Mouse (Mus musculus) liver, embryonic 15.5 days (tissue): Measurements from ENCODE around the gene Rbfox3. TPM values are rescaled to one million over a fixed set of nuclear protein-coding genes. Genes with fewer than 3 reads are reported as not detected.

Experiments
- ATAC-seq: fragments of 200-750 bp; cut with Nextera tagmentation; 2 replicates; pipeline ENCODE4 v1.8.0; 2017; ENCODE audit warnings: moderate number of reproducible peaks, mild to moderate bottlenecking, moderate library complexity; ENCODE audit not compliant: insufficient read depth
- H3K27ac ChIP-seq: fragments of 300-500 bp; sonication (generic); replicated peaks from 2 replicates; pipeline ENCODE4 v1.5.1; 2015; ENCODE audit warnings: mild to moderate bottlenecking, inconsistent platforms
- H3K27me3 ChIP-seq: fragments of 300-500 bp; sonication (generic); 2 replicates; pipeline ENCODE4 v1.6.1; 2015; ENCODE audit warnings: mild to moderate bottlenecking, inconsistent platforms
- H3K36me3 ChIP-seq: fragments of 300-500 bp; sonication (generic); replicated peaks from 2 replicates; pipeline ENCODE4 v1.6.1; 2015; ENCODE audit warnings: moderate library complexity, mild to moderate bottlenecking, inconsistent platforms
- H3K4me1 ChIP-seq: fragments of 300-500 bp; sonication (generic); replicated peaks from 2 replicates; pipeline ENCODE4 v1.6.1; 2015; ENCODE audit warnings: inconsistent platforms
- H3K4me2 ChIP-seq: fragments of 300-500 bp; sonication (generic); 2 replicates; pipeline ENCODE4 v1.6.1; 2015; ENCODE audit warnings: moderate library complexity, mild to moderate bottlenecking, inconsistent platforms
- H3K4me3 ChIP-seq: fragments of 300-500 bp; sonication (generic); replicated peaks from 2 replicates; pipeline ENCODE4 v1.5.1; 2015; ENCODE audit warnings: mild to moderate bottlenecking, inconsistent platforms
- H3K9ac ChIP-seq: fragments of 300-500 bp; sonication (generic); 2 replicates; pipeline ENCODE4 v1.6.1; 2015; ENCODE audit warnings: moderate library complexity, mild to moderate bottlenecking, inconsistent platforms
- H3K9me3 ChIP-seq: fragments of 300-500 bp; sonication (generic); replicated peaks from 2 replicates; pipeline ENCODE4 v1.6.1; 2016; ENCODE audit warnings: inconsistent platforms
- WGBS: fragments of 180-500 bp; shearing (Covaris S2); methylation state at CpG from one replicate; pipeline ENCODE4 v1.1.7; 2015; ENCODE audit warnings: mixed read lengths; ENCODE audit not compliant: insufficient replicate concordance; 5-methylcytosine and 5-hydroxymethylcytosine counted together
- polyA plus RNA-seq: library from polyadenylated mRNA; unstranded; fragments of >200 nt; fragmentation: Nextera tagmentation; extraction: Ambion mirVana; gene quantifications from 2 replicates; pipeline ENCODE4 v1.2.1, GENCODE M21; 2015

Gene Rbfox3
- polyA plus RNA-seq, 1 experiment from 2014 or later = 0.13 TPM

- no peaks in the 10 kb centered on the region for H3K36me3 ChIP-seq
- no peaks in the 10 kb centered on the region for H3K27me3 ChIP-seq
- H3K4me3 ChIP-seq = no peak overlapping the region
- H3K9ac ChIP-seq = no peak overlapping the region
- no peak for ATAC-seq
- H3K4me2 ChIP-seq = no peak overlapping the region
- H3K9me3 ChIP-seq = no peaks in the 10 kb centered on the region
- 64% methylated on average over 4 of the region's 4 CpGs for WGBS
- no peak overlapping the region for H3K27ac ChIP-seq
- H3K4me1 ChIP-seq = no peaks in the 10 kb centered on the region
Measured at GRCm38 (mm10) chr11:118620869-118621268, 290.5 kb downstream of the Rbfox3 start.

GRCm38 (mm10) chr11:118614126-118614525 lies 297.3 kb downstream of the Rbfox3 start:
- no peak for ATAC-seq
- Histone ChIP-seq H3K4me2 (no peak overlapping the region), H3K36me3 (no peaks in the 10 kb centered on the region), H3K27ac (no peak overlapping the region), H3K27me3 (peaks cover 12% of the 10 kb centered on the region), H3K9ac (no peak overlapping the region), H3K4me3 (no peak overlapping the region), H3K4me1 (no peaks in the 10 kb centered on the region), H3K9me3 (no peaks in the 10 kb centered on the region)
- 62% methylated on average over 4 of the region's 4 CpGs for WGBS

GRCm38 (mm10) chr11:118610128-118610527 lies 301.3 kb downstream of the Rbfox3 start:
- Histone ChIP-seq H3K4me1 (no peaks in the 10 kb centered on the region), H3K27ac (no peak overlapping the region), H3K9me3 (no peaks in the 10 kb centered on the region), H3K36me3 (no peaks in the 10 kb centered on the region), H3K27me3 (peaks cover 14% of the 10 kb centered on the region), H3K4me2 (no peak overlapping the region), H3K4me3 (no peak overlapping the region), H3K9ac (no peak overlapping the region)
- 3% methylated on average over 14 of the region's 14 CpGs for WGBS
- ATAC-seq = no peak

GRCm38 (mm10) chr11:118609236-118610000 lies 302.0 kb downstream of the Rbfox3 start:
- H3K9ac ChIP-seq = no peak overlapping the region
- ATAC-seq = no peak
- no peak overlapping the region for H3K4me3 ChIP-seq
- no peaks in the 10 kb centered on the region for H3K4me1 ChIP-seq
- H3K36me3 ChIP-seq = no peaks in the 10 kb centered on the region
- 6% methylated on average over 17 of the region's 17 CpGs for WGBS
- peaks cover 14% of the 10 kb centered on the region for H3K27me3 ChIP-seq
- H3K27ac ChIP-seq = no peak overlapping the region
- H3K9me3 ChIP-seq = no peaks in the 10 kb centered on the region
- H3K4me2 ChIP-seq = no peak overlapping the region

- H3K4me3 ChIP-seq = no peak overlapping the region
- no peaks in the 10 kb centered on the region for H3K36me3 ChIP-seq
- H3K9ac ChIP-seq = no peak overlapping the region
- H3K27me3 ChIP-seq = peaks cover 14% of the 10 kb centered on the region
- H3K27ac ChIP-seq = no peak overlapping the region
- no peaks in the 10 kb centered on the region for H3K9me3 ChIP-seq
- ATAC-seq = no peak
- no peaks in the 10 kb centered on the region for H3K4me1 ChIP-seq
- H3K4me2 ChIP-seq = no peak overlapping the region
- WGBS = 38% methylated on average over 8 of the region's 8 CpGs
Measured at GRCm38 (mm10) chr11:118607927-118608326, 303.5 kb downstream of the Rbfox3 start.

- Histone ChIP-seq H3K9ac (no peak overlapping the region), H3K27ac (no peak overlapping the region), H3K4me1 (no peaks in the 10 kb centered on the region), H3K27me3 (peaks cover 14% of the 10 kb centered on the region), H3K9me3 (no peaks in the 10 kb centered on the region), H3K4me3 (no peak overlapping the region), H3K36me3 (no peaks in the 10 kb centered on the region), H3K4me2 (no peak overlapping the region)
- ATAC-seq = no peak
- 53% methylated on average over 2 of the region's 2 CpGs for WGBS
Measured at GRCm38 (mm10) chr11:118605570-118605969, 305.8 kb downstream of the Rbfox3 start.

GRCm38 (mm10) chr11:118604206-118604605 lies 307.2 kb downstream of the Rbfox3 start:
- Histone ChIP-seq H3K4me1 (no peaks in the 10 kb centered on the region), H3K4me2 (no peak overlapping the region), H3K27me3 (peaks cover 4% of the 10 kb centered on the region), H3K9ac (no peak overlapping the region), H3K9me3 (no peaks in the 10 kb centered on the region), H3K4me3 (no peak overlapping the region), H3K27ac (no peak overlapping the region), H3K36me3 (no peaks in the 10 kb centered on the region)
- WGBS = 36% methylated on average over 6 of the region's 6 CpGs
- no peak for ATAC-seq

- Histone ChIP-seq H3K9me3 (no peaks in the 10 kb centered on the region), H3K27me3 (no peaks in the 10 kb centered on the region), H3K9ac (no peak overlapping the region), H3K27ac (no peak overlapping the region), H3K4me1 (no peaks in the 10 kb centered on the region), H3K36me3 (no peaks in the 10 kb centered on the region), H3K4me3 (no peak overlapping the region), H3K4me2 (no peak overlapping the region)
- ATAC-seq = no peak
- WGBS = 4% methylated on average over 10 of the region's 10 CpGs
Measured at GRCm38 (mm10) chr11:118603126-118603525, 308.3 kb downstream of the Rbfox3 start.

- no peak overlapping the region for H3K4me2 ChIP-seq
- no peaks in the 10 kb centered on the region for H3K27me3 ChIP-seq
- WGBS = 58% methylated on average over 9 of the region's 9 CpGs
Measured at GRCm38 (mm10) chr11:118601484-118601883, 309.9 kb downstream of the Rbfox3 start.

GRCm38 (mm10) chr11:118600168-118600567 lies 311.2 kb downstream of the Rbfox3 start:
- Histone ChIP-seq H3K27ac (no peak overlapping the region), H3K4me2 (no peak overlapping the region), H3K27me3 (no peaks in the 10 kb centered on the region), H3K4me3 (no peak overlapping the region), H3K4me1 (no peaks in the 10 kb centered on the region), H3K9me3 (no peaks in the 10 kb centered on the region), H3K36me3 (no peaks in the 10 kb centered on the region), H3K9ac (no peak overlapping the region)
- ATAC-seq = no peak
- 2% methylated on average over 9 of the region's 9 CpGs for WGBS

More at GRCm38 (mm10) chr11:118601484-118601883, 309.9 kb downstream of the Rbfox3 start:
- ATAC-seq = no peak
- Histone ChIP-seq H3K27ac (no peak overlapping the region), H3K4me1 (no peaks in the 10 kb centered on the region), H3K9me3 (no peaks in the 10 kb centered on the region), H3K9ac (no peak overlapping the region), H3K36me3 (no peaks in the 10 kb centered on the region), H3K4me3 (no peak overlapping the region)

GRCm38 (mm10) chr11:118598726-118599125 lies 312.7 kb downstream of the Rbfox3 start:
- no peak for ATAC-seq

GRCm38 (mm10) chr11:118584826-118585225 lies 326.6 kb downstream of the Rbfox3 start:
- WGBS = 5% methylated on average over 15 of the region's 15 CpGs
- H3K9ac ChIP-seq = no peak overlapping the region
- no peaks in the 10 kb centered on the region for H3K9me3 ChIP-seq
- ATAC-seq = no peak
- no peaks in the 10 kb centered on the region for H3K4me1 ChIP-seq
- no peak overlapping the region for H3K27ac ChIP-seq
- no peak overlapping the region for H3K4me2 ChIP-seq
- H3K27me3 ChIP-seq = no peaks in the 10 kb centered on the region
- H3K4me3 ChIP-seq = no peak overlapping the region
- H3K36me3 ChIP-seq = no peaks in the 10 kb centered on the region

More at GRCm38 (mm10) chr11:118598726-118599125, 312.7 kb downstream of the Rbfox3 start:
- 41% methylated on average over 5 of the region's 5 CpGs for WGBS
- Histone ChIP-seq H3K36me3 (no peaks in the 10 kb centered on the region), H3K27ac (no peak overlapping the region), H3K4me3 (no peak overlapping the region), H3K4me1 (no peaks in the 10 kb centered on the region), H3K27me3 (no peaks in the 10 kb centered on the region), H3K9ac (no peak overlapping the region), H3K4me2 (no peak overlapping the region), H3K9me3 (no peaks in the 10 kb centered on the region)
